ENCODE assay signal across 7 mouse cellular contexts in the genomic region with DNA sequence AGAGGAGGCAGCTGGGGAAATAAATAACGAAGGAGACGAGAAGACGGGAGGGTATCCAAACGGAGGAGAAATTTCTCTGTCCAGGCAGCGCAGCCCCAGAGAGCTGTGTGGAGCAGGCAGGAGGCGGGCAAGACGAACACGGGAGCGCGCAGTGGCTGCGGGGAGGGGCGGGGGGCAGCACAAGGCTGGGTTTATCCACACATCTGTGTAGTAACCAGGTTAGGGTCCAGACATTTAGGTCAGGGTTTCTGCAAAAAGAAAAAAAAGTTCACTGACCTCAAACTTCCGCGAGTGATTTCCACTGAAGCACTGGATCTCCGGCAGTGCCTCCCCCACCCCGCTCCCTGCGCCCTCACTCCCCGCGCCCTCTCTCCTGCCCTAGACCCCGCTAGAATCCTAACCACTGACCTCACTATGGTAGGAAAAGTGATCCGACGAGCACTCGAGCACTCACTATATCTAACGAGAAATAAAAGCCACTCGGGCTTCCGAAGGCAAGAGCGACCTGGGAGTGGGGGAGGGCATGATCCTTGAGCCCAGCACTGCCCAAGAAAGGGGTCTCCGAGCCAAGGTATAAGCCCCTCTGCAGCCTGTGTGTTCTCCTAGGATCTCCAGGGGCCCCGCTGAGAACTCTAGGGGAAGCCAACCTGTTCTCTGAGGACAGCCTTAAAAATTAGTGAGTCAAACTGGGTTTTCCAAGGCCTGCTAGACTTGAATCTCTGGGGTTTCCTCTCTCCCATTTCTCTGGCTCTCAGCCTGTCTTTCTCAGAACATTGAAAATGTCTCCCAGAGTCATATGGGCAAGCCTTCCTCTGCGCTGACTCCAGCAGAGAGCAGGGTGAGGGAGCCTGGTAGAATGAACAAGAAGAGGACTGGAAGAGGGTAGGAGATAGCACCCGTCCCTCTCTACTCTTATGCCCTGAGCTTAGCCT. TPM values are rescaled to one million over a fixed set of nuclear protein-coding genes. Genes with fewer than 3 reads are reported as not detected.
A peak's percentile ranks its signal among the peaks of the same experiment; 100 is the strongest.
DNase-seq lines count a peak whose midpoint lies in the region; ATAC-seq and TF ChIP-seq lines count a peak whose summit lies in the region.

A gene (minus strand): TSS at position 227 of the 932 bp plus-strand sequence.

- peak; percentile 57; the same call in 1 of the 2 replicates for TF ChIP-seq POLR2A in cerebellum, adult 2 months (IDR thresholded peaks at IDR 0.05; ENCODE audit: borderline replicate concordance, insufficient read depth, low read length)
- no peak for TF ChIP-seq POLR2A in embryonic fibroblast, embryonic 13.5 days (IDR thresholded peaks at IDR 0.05; ENCODE audit: low read depth, low read length)

- no peak for TF ChIP-seq EP300 in lung, postnatal 0 days (IDR thresholded peaks at IDR 0.05)

- H3K27ac ChIP-seq in lung, postnatal 0 days (ENCODE audit: low read length) = no peak within 1 kb of the TSS
- peak within 1 kb of the TSS; percentile 92 for H3K27ac ChIP-seq in cerebellum, adult 2 months (ENCODE audit: insufficient read depth, low read length)
- H3K27ac ChIP-seq in embryonic fibroblast, embryonic 13.5 days (ENCODE audit: insufficient read depth, low read length) = no peak within 1 kb of the TSS
- no peak within 1 kb of the TSS for H3K27ac ChIP-seq in intestine, postnatal 0 days (ENCODE audit: low read depth, low read length)
- H3K27ac ChIP-seq in midbrain, embryonic 10.5 days (replicated peaks) = peak within 1 kb of the TSS; percentile 69

- no peaks in the 10 kb centered on the region for H3K9me3 ChIP-seq in lung, postnatal 0 days (ENCODE audit: low read length)
- no peaks in the 10 kb centered on the region for H3K9me3 ChIP-seq in intestine, postnatal 0 days (ENCODE audit: control insufficient read depth)
- H3K9me3 ChIP-seq in midbrain, embryonic 10.5 days (replicated peaks) = no peaks in the 10 kb centered on the region

- no peak within 1 kb of the TSS for H3K9ac ChIP-seq in lung, postnatal 0 days (replicated peaks; ENCODE audit: low read depth)
- peak within 1 kb of the TSS; percentile 31; the same call in 1 of the 2 replicates for H3K9ac ChIP-seq in intestine, postnatal 0 days (ENCODE audit: low read depth, low read length)

- no peaks in the 10 kb centered on the region for H3K27me3 ChIP-seq in lung, postnatal 0 days (replicated peaks; ENCODE audit: insufficient read depth, low read length)
- no peaks in the 10 kb centered on the region for H3K27me3 ChIP-seq in cerebellum, adult 2 months (ENCODE audit: control insufficient read depth, insufficient read depth, low read length)
- H3K27me3 ChIP-seq in intestine, postnatal 0 days (replicated peaks; ENCODE audit: control insufficient read depth, insufficient read depth, low read length) = peaks cover 14% of the 10 kb centered on the region; the same call in 1 of the 2 replicates
- H3K27me3 ChIP-seq in midbrain, embryonic 10.5 days (ENCODE audit: low read depth, poor library complexity, severe bottlenecking) = peaks cover 54% of the 10 kb centered on the region

- peak; percentile 11 for DNase-seq in lung, postnatal 0 days (ENCODE audit: low spot score)
- DNase-seq in lung, postnatal 36 days = no peak
- DNase-seq in cerebellum, adult 2 months = peak; percentile 68 to 75
- peak; percentile 44 for DNase-seq in midbrain, embryonic 10.5 days (ENCODE audit: low spot score)

- H3K4me3 ChIP-seq in lung, postnatal 0 days (ENCODE audit: low read depth, low read length) = peak within 1 kb of the TSS; percentile 40
- peak within 1 kb of the TSS; percentile 99 for H3K4me3 ChIP-seq in cerebellum, adult 2 months (replicated peaks; ENCODE audit: insufficient read depth, low read depth, low read length)
- H3K4me3 ChIP-seq in embryonic fibroblast, embryonic 13.5 days (ENCODE audit: insufficient read depth, low read length) = peak within 1 kb of the TSS; percentile 32
- peak within 1 kb of the TSS; percentile 41 for H3K4me3 ChIP-seq in intestine, postnatal 0 days (ENCODE audit: low read depth, low read length)
- H3K4me3 ChIP-seq in midbrain, embryonic 10.5 days = peak within 1 kb of the TSS; percentile 61

- no peaks in the 10 kb centered on the region for H3K36me3 ChIP-seq in lung, postnatal 0 days (ENCODE audit: insufficient read depth, low read length)
- no peaks in the 10 kb centered on the region for H3K36me3 ChIP-seq in intestine, postnatal 0 days (ENCODE audit: control insufficient read depth, insufficient read depth)
- H3K36me3 ChIP-seq in midbrain, embryonic 10.5 days = no peaks in the 10 kb centered on the region

- no peak for TF ChIP-seq CTCF in lung, postnatal 0 days (IDR thresholded peaks at IDR 0.05)
- no peak for TF ChIP-seq CTCF in cerebellum, adult 2 months (IDR thresholded peaks at IDR 0.05; ENCODE audit: borderline replicate concordance, insufficient read depth, low read depth, low read length)
- no peak for TF ChIP-seq CTCF in embryonic fibroblast, embryonic 13.5 days (IDR thresholded peaks at IDR 0.05; ENCODE audit: borderline replicate concordance, insufficient read depth, low read length)
- no peak for TF ChIP-seq CTCF in intestine, postnatal 0 days (IDR thresholded peaks at IDR 0.05; ENCODE audit: low read depth)

- peak within 1 kb of the TSS; percentile 68 for H3K4me2 ChIP-seq in lung, postnatal 0 days (replicated peaks; ENCODE audit: low read depth, low read length)
- peak within 1 kb of the TSS; percentile 74 for H3K4me2 ChIP-seq in intestine, postnatal 0 days (replicated peaks; ENCODE audit: low read depth)

- no peak for ATAC-seq in lung, postnatal 0 days
- ATAC-seq in intestine, postnatal 0 days = peak; percentile 10; the same call in 1 of the 2 replicates
- no peak for ATAC-seq in erythroid progenitor cell, adult 5-6 weeks (replicated peaks; ENCODE audit: low FRiP score, poor library complexity, severe bottlenecking)

- H3K4me1 ChIP-seq in lung, postnatal 0 days (ENCODE audit: insufficient read depth, low read depth, low read length) = peaks cover 7% of the 10 kb centered on the region
- H3K4me1 ChIP-seq in cerebellum, adult 2 months (ENCODE audit: control insufficient read depth, insufficient read depth, low read length) = peaks cover 12% of the 10 kb centered on the region
- H3K4me1 ChIP-seq in embryonic fibroblast, embryonic 13.5 days (ENCODE audit: control insufficient read depth, insufficient read depth, low read length) = no peaks in the 10 kb centered on the region
- no peaks in the 10 kb centered on the region for H3K4me1 ChIP-seq in intestine, postnatal 0 days (replicated peaks; ENCODE audit: control insufficient read depth, insufficient read depth, low read length)
- peaks cover 55% of the 10 kb centered on the region for H3K4me1 ChIP-seq in midbrain, embryonic 10.5 days

- WGBS in lung, postnatal 0 days = 8% methylated on average over 31 of the region's 31 CpGs
- WGBS in cerebellum, adult 2 months = 6% methylated on average over 31 of the region's 31 CpGs
- WGBS in intestine, postnatal 0 days = 15% methylated on average over 31 of the region's 31 CpGs
- WGBS in midbrain, embryonic 10.5 days = 6% methylated on average over 31 of the region's 31 CpGs

RNA-seq across cellular contexts. Expression of the gene that starts here (rescaled TPM):
- polyA plus RNA-seq in lung, postnatal 0 days (2015; fragmentation: Nextera tagmentation; extraction: Ambion mirVana) = 0.19 and 0.29 TPM in 2 replicates
- 51.9 and 62.0 TPM in 2 replicates for polyA plus RNA-seq in cerebellum, adult 2 months (2012; rRNA removed)
- polyA plus RNA-seq in embryonic fibroblast, embryonic 13.5 days (2011; ENCODE audit: insufficient read length, low read depth, missing spikeins) = not detected in 2 replicates
- 0.74 and 1.2 TPM in 2 replicates for polyA plus RNA-seq in intestine, postnatal 0 days (2015; fragmentation: Nextera tagmentation; extraction: Ambion mirVana)
- polyA plus RNA-seq in midbrain, embryonic 10.5 days (2016; fragmentation: Nextera tagmentation; extraction: Ambion mirVana) = 1.3 and 1.5 TPM in 2 replicates
- 1.4 and 3.8 TPM in 2 replicates for total RNA-seq in erythroid progenitor cell, adult 5-6 weeks (2015; ENCODE audit: low replicate concordance)
- total RNA-seq in erythroid progenitor cell, adult 5-6 weeks (2017; ENCODE audit: low replicate concordance) = 2.1 and 2.2 TPM in 2 replicates

Comparison
In these comparisons a context has a peak if more than half of its experiments do, and no peak if none do; other contexts are left out.
1. RNA of the gene that starts here (polyA plus RNA-seq): 51.9 to 62.0 TPM in cerebellum, adult 2 months; 1.3 to 1.5 TPM in midbrain, embryonic 10.5 days, 0.74 to 1.2 TPM in intestine, postnatal 0 days, 0.19 to 0.29 TPM in lung, postnatal 0 days and not detected in embryonic fibroblast, embryonic 13.5 days; every median in the first group is over 10 times any median in the second.
2. Peak in DNase-seq, H3K4me3 ChIP-seq and H3K4me2 ChIP-seq in lung, postnatal 0 days; RNA of the gene not detected or under 1 TPM.
3. H3K27ac ChIP-seq: peak in cerebellum, adult 2 months (single experiment) and midbrain, embryonic 10.5 days (single experiment); none in lung, postnatal 0 days (single experiment), embryonic fibroblast, embryonic 13.5 days (single experiment) and intestine, postnatal 0 days (single experiment).
4. H3K4me3 ChIP-seq: peak in every context shown above with its lines; median percentile 99 in cerebellum, adult 2 months; 61 in midbrain, embryonic 10.5 days; 41 in intestine, postnatal 0 days; 40 in lung, postnatal 0 days; 32 in embryonic fibroblast, embryonic 13.5 days.